Mouse (Mus musculus) ES-Bruce4 (cell line): ENCODE measurements around the gene Ttc28.

Experiments used
- EP300 ChIP-seq: IDR thresholded peaks from 2 replicates; pipeline ENCODE4 v1.6.1; 2011; ENCODE audit warnings: low read depth, low read length; ENCODE audit not compliant: insufficient read depth
- POLR2A ChIP-seq: IDR thresholded peaks from one replicate; pipeline ENCODE4 v1.8.1; 2011; ENCODE audit warnings: low read length; ENCODE audit not compliant: insufficient read depth

DNA sequence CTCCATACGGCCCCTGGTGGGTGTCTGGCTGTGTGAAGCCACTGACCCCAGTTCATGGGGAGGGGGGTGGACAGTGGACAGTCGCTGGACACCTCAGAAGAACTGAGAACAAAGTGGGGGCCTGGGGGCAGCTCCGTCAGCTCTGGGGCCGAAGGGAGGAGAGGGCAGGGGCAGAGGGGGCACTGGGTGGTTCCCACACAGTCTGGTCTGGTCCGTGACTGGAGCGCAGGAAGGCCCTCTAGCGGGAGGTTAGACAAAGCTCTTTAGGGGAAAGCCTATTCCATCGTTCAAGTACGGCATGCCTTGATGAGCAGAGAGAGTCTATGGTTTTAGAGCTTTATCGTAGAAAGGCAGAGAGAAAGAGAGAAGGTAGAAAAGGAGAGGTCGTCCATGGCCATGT lies 307.0 kb downstream of the Ttc28 start:
- TF ChIP-seq EP300 (no peak), POLR2A (no peak)
